Mouse (Mus musculus) stomach, postnatal 0 days (tissue): Measurements from ENCODE around the gene Sik3. TPM values are rescaled to one million over a fixed set of nuclear protein-coding genes. Genes with fewer than 3 reads are reported as not detected.

Experiments used
- ATAC-seq: fragments of 200-750 bp; cut with Nextera tagmentation; 2 replicates; pipeline ENCODE4 v1.8.0; 2017; ENCODE audit not compliant: low FRiP score, low TSS enrichment
- DNase-seq: peaks from one replicate; pipeline ENCODE4 v3.0.0-alpha.2; 2016; ENCODE audit warnings: low spot score
- H3K27ac ChIP-seq: fragments of 300-500 bp; sonication (generic); replicated peaks from 2 replicates; pipeline ENCODE4 v1.5.1; 2014; ENCODE audit warnings: mild to moderate bottlenecking, control low read depth
- H3K27me3 ChIP-seq: fragments of 300-500 bp; sonication (generic); 2 replicates; pipeline ENCODE4 v1.6.1; 2014; ENCODE audit warnings: low read length; ENCODE audit not compliant: control insufficient read depth, insufficient read depth
- H3K36me3 ChIP-seq: fragments of 300-500 bp; sonication (generic); 2 replicates; pipeline ENCODE4 v1.6.1; 2014; ENCODE audit warnings: low read length, mixed read lengths; ENCODE audit not compliant: control insufficient read depth, insufficient read depth
- H3K4me1 ChIP-seq: fragments of 300-500 bp; sonication (generic); replicated peaks from 2 replicates; pipeline ENCODE4 v1.6.1; 2014; ENCODE audit warnings: antibody characterized with exemption; ENCODE audit not compliant: control insufficient read depth, insufficient read depth
- H3K4me2 ChIP-seq: fragments of 300-500 bp; sonication (generic); replicated peaks from 2 replicates; pipeline ENCODE4 v1.6.1; 2014; ENCODE audit warnings: low read depth, mild to moderate bottlenecking, control low read depth, moderate library complexity
- H3K4me3 ChIP-seq: fragments of 300-500 bp; sonication (generic); 2 replicates; pipeline ENCODE4 v1.5.1; 2014; ENCODE audit warnings: low read depth, low read length, control low read depth
- H3K9ac ChIP-seq: fragments of 300-500 bp; sonication (generic); 2 replicates; pipeline ENCODE4 v1.6.1; 2014; ENCODE audit warnings: mild to moderate bottlenecking, low read length, control low read depth, mixed read lengths
- H3K9me3 ChIP-seq: fragments of 300-500 bp; sonication (generic); 2 replicates; pipeline ENCODE4 v1.6.1; 2016; ENCODE audit warnings: low read length; ENCODE audit not compliant: control insufficient read depth
- CTCF ChIP-seq: IDR thresholded peaks from 2 replicates; pipeline ENCODE4 v1.5.1; 2016; ENCODE audit warnings: antibody characterized with exemption, low read depth, mild to moderate bottlenecking, moderate library complexity
- EP300 ChIP-seq: optimal IDR thresholded peaks from 2 replicates; pipeline ENCODE3; 2016; ENCODE audit warnings: antibody characterized with exemption
- WGBS: fragments of 180-500 bp; shearing (Covaris S2); extraction: QIAGEN DNeasy Blood & Tissue Kit; methylation state at CpG from one replicate; pipeline ENCODE4 v1.1.7; 2014; 5-methylcytosine and 5-hydroxymethylcytosine counted together
- polyA plus RNA-seq: library from polyadenylated mRNA; unstranded; fragments of >200 nt; fragmentation: Nextera tagmentation; extraction: Ambion mirVana; gene quantifications from 2 replicates; pipeline ENCODE4 v1.2.1, GENCODE M21; 2015

The Sik3 gene
- polyA plus RNA-seq, 1 experiment from 2014 or later = 6.8 TPM

DNA sequence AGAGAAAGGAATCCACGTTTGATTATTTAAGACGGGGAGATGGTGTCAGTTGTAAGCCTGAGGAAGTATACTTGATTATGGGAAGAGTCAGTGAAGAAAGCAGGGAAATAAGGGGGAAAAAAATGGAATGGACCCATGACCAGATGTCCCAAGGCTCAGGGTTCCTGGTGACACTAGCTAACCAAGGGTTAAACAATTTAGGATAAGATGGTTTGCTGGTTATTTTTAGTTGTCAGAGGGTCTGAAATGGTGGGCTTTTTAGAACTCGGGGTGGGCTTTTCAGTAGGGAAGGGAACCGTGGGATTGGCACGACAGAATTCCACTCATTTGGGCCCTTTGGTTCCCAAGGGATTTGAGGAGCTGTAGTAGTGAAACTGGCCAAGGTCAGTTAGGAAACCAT, 996 bp downstream of the Sik3 start:
- Histone ChIP-seq H3K27ac (peak overlapping the region; percentile 96), H3K4me1 (peaks cover 3% of the 10 kb centered on the region; the same call in 1 of the 2 replicates), H3K27me3 (no peaks in the 10 kb centered on the region), H3K9me3 (no peaks in the 10 kb centered on the region), H3K4me2 (peak overlapping the region; percentile 79), H3K36me3 (no peaks in the 10 kb centered on the region), H3K9ac (peak overlapping the region; percentile 98), H3K4me3 (peak overlapping the region; percentile 98)
- DNase-seq (no peak), ATAC-seq (no peak)
- TF ChIP-seq EP300 (no peak), CTCF (no peak)
- 3% methylated on average over 5 of the region's 5 CpGs for WGBS

DNA sequence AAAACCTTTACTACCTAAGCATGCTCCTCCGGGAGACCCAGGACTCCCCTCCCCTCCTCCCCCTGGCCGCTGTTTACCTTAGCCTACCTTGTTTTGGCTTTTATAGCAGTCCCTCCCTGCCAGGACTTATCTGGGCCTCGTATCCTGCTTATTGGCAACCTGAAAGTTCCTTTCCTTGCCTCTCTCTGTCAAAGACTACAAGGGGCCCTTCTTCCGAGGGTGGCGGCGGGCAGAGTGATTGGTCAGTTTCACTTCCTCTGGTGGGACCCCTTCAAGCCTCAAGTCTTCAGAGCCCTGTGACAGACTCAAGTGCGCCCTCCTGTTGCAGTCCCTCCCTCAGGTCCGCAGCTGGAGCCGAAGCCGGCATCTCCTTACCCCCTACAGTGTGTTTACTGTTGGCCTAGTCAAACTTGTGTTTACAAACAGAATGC, 1.6 kb downstream of the Sik3 start:
- peak overlapping the region; percentile 79 for H3K4me2 ChIP-seq
- 6% methylated on average over 10 of the region's 10 CpGs for WGBS
- peak overlapping the region; percentile 96 for H3K27ac ChIP-seq
- DNase-seq (peak; percentile 57), ATAC-seq (no peak)
- peak overlapping the region; percentile 36; the same call in 1 of the 2 replicates for H3K9ac ChIP-seq
- H3K4me1 ChIP-seq = peaks cover 3% of the 10 kb centered on the region
- H3K4me3 ChIP-seq = peak overlapping the region; percentile 98
- no peaks in the 10 kb centered on the region for H3K36me3 ChIP-seq
- no peaks in the 10 kb centered on the region for H3K9me3 ChIP-seq
- TF ChIP-seq EP300 (no peak), CTCF (peak; percentile 57)
- no peaks in the 10 kb centered on the region for H3K27me3 ChIP-seq

DNA sequence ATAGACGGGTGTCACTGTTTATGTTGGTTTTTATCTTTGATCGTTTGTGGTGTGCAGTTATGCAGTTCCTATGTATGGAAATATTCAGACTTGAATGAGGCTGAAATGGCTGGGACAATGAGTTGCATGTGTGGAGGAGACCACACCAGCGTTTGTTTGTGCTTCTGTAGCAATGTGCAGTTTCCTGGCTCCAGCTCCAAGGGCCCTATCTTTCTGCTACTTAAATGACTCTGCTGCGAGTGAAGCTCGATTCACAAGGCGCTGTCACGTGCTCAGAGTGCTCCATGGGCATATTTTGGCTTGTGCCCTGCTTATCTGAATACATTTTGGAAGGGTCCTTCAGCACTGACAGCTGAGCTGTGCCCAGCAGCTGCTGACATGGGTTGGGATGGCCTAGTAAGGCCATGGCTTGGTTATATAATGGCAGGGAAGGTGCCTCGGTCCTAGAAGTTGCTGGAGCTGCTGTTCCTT, 2.5 kb downstream of the Sik3 start:
- 13% methylated on average over 8 of the region's 8 CpGs for WGBS
- no peaks in the 10 kb centered on the region for H3K27me3 ChIP-seq
- H3K4me2 ChIP-seq = peak overlapping the region; percentile 48
- DNase-seq (peak; percentile 40), ATAC-seq (no peak)
- peaks cover 3% of the 10 kb centered on the region for H3K4me1 ChIP-seq
- TF ChIP-seq CTCF = no peak
- no peak for TF ChIP-seq EP300
- H3K4me3 ChIP-seq = peak overlapping the region; percentile 10; the same call in 1 of the 2 replicates
- no peaks in the 10 kb centered on the region for H3K36me3 ChIP-seq
- H3K9me3 ChIP-seq = no peaks in the 10 kb centered on the region
- no peak overlapping the region for H3K9ac ChIP-seq
- H3K27ac ChIP-seq = peak overlapping the region; percentile 87

DNA sequence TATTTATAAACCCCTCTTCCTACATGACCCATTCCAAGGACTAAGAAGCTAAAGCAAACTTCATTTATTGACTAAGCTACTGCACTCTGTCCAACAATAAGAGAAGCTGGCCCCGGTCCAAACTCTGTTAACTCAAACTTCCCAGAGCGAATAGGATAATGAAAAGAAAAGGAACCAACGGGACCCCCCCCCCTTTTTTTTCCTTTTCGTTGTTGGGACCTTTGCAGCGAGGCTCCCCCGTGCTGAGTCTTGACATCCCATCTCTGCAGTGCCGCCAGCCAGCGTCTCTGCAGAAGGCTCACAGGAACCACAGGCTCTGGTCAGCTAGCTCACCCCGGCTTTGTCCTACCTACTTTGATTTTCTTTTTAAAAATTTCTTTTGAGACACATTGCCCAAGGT, 3.2 kb downstream of the Sik3 start:
- Histone ChIP-seq H3K4me1 (peaks cover 3% of the 10 kb centered on the region), H3K27me3 (no peaks in the 10 kb centered on the region), H3K27ac (no peak overlapping the region), H3K9ac (no peak overlapping the region), H3K9me3 (no peaks in the 10 kb centered on the region), H3K36me3 (no peaks in the 10 kb centered on the region), H3K4me3 (no peak overlapping the region), H3K4me2 (peak overlapping the region; percentile 48)
- ATAC-seq (no peak), DNase-seq (peak; percentile 80)
- no peak for TF ChIP-seq EP300
- no peak for TF ChIP-seq CTCF
- WGBS = 17% methylated on average over 9 of the region's 9 CpGs

DNA sequence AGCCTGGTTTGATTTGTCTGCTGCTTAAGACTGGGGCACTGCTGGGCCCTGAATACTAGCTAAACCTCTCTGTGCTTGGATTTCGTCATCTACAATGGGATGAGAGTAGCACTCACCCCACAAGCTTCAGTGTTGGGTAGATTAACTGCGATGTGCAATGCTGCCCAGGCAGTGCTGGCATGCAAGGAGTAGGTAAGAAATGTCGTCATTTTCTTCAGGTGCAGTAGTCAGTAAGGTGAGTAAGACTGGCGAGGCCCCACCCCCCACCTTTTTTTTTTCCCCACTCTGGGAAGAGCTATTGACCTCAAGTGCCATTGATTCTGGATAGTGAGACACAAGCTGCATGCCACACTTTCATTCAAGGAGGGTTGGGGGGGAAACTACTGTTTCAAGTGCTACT, 3.8 kb downstream of the Sik3 start:
- Histone ChIP-seq H3K27ac (no peak overlapping the region), H3K4me1 (peaks cover 3% of the 10 kb centered on the region), H3K9ac (no peak overlapping the region), H3K36me3 (no peaks in the 10 kb centered on the region), H3K4me3 (no peak overlapping the region), H3K9me3 (no peaks in the 10 kb centered on the region), H3K27me3 (no peaks in the 10 kb centered on the region), H3K4me2 (no peak overlapping the region)
- DNase-seq = peak; percentile 34
- peak; percentile 19; the same call in 1 of the 2 replicates for ATAC-seq
- 59% methylated on average over 4 of the region's 4 CpGs for WGBS
- TF ChIP-seq EP300 = no peak

DNA sequence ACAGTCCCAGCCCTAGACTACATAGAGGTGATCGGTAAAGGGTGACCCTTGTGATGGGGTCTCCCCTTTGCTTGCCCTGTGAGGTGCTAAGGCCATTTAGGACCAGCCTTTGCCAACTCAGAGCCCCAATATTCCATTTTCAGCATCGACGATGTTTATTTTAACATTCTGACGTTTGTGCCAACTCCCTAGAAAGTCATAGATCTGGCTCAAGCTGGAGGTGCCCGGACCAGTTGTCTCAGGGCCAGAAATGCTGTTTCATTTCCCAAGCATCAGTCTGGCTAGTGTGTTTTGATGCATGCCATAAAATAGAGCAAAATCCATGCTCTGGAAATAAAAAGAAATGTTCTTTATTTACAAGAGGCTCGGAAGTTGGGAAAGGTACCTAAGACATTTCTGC, 5.7 kb downstream of the Sik3 start:
- no peak overlapping the region for H3K9ac ChIP-seq
- ATAC-seq = no peak
- no peak overlapping the region for H3K4me3 ChIP-seq
- H3K36me3 ChIP-seq = no peaks in the 10 kb centered on the region
- H3K4me2 ChIP-seq = no peak overlapping the region
- WGBS = 54% methylated on average over 6 of the region's 6 CpGs
- H3K27me3 ChIP-seq = no peaks in the 10 kb centered on the region
- H3K4me1 ChIP-seq = peaks cover 3% of the 10 kb centered on the region
- DNase-seq = no peak
- H3K9me3 ChIP-seq = no peaks in the 10 kb centered on the region
- H3K27ac ChIP-seq = no peak overlapping the region
- no peak for TF ChIP-seq EP300
- no peak for TF ChIP-seq CTCF
